Comparison of ENCODE assay signal across 21 mouse cellular contexts in the genomic region with DNA sequence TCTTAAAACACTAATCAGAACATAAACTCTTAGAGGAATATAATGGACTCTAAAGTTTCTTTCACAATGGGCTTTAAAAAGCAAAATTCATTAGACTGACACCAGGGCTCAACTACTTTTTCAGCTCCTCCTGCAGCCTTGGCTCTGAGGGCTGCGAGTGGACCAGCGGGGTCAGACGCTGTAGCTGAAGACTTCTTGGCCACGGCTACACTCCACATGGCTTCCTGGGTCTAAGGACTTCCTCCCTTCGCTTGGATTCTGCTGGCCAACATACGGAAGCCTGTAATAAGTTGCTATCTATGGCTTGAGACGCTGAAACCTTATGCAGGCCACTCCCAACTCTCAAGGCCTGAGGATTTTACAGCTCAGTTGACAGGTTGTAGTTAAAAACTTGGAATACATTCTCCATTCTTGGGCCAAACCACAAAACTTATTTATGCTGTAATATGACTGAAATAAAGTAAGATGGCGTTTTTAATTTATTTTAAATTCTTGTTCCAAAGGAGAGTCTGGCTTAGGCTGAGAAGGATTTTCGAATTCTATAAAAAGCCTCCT. TPM values are rescaled to one million over a fixed set of nuclear protein-coding genes. Genes with fewer than 3 reads are reported as not detected.
"Had no signal": no experiment of that assay in that cellular context is flagged by ENCODE, and none has a peak within 500 bp of the region (broad histone marks: within the 10 kb centered on the region; RNA-seq: fewer than 3 reads in every experiment).

No protein-coding gene starts in this region.

- H3K36me3 ChIP-seq: limb, embryonic 15.5 days; midbrain, embryonic 12.5 days; midbrain, embryonic 15.5 days; neural tube, embryonic 12.5 days; neural tube, embryonic 15.5 days had no signal

- ATAC-seq: inflammation-experienced regulatory T-cells, adult 6 months; liver, postnatal 0 days; lung, postnatal 0 days; midbrain, embryonic 15.5 days had no signal

- DNase-seq: kidney, adult 2 months; layer of hippocampus, adult 9-11 months; liver, postnatal 0 days; lung, embryonic 14.5 days; right cerebral cortex, adult 18-20 months; right cerebral cortex, postnatal 14 days; right cerebral cortex, postnatal 4 days; thymus, adult 18-20 months; thymus, postnatal 36 days had no signal

- H3K4me3 ChIP-seq: layer of hippocampus, adult 2 months; limb, embryonic 15.5 days; midbrain, embryonic 12.5 days; midbrain, embryonic 15.5 days; neural tube, embryonic 12.5 days; neural tube, embryonic 15.5 days had no signal

- H3K27me3 ChIP-seq: limb, embryonic 15.5 days; midbrain, embryonic 12.5 days; midbrain, embryonic 15.5 days; neural tube, embryonic 12.5 days; neural tube, embryonic 15.5 days had no signal

- H3K9ac ChIP-seq: limb, embryonic 15.5 days; liver, embryonic 14.5 days; liver, postnatal 0 days; lung, embryonic 14.5 days; midbrain, embryonic 12.5 days; midbrain, embryonic 15.5 days; neural tube, embryonic 12.5 days; neural tube, embryonic 15.5 days had no signal

- H3K9me3 ChIP-seq: limb, embryonic 15.5 days; midbrain, embryonic 12.5 days; midbrain, embryonic 15.5 days; neural tube, embryonic 12.5 days; neural tube, embryonic 15.5 days had no signal

- H3K4me2 ChIP-seq: limb, embryonic 15.5 days; liver, embryonic 11.5 days; lung, embryonic 14.5 days; midbrain, embryonic 12.5 days; midbrain, embryonic 15.5 days; neural tube, embryonic 12.5 days; neural tube, embryonic 15.5 days had no signal

- H3K27ac ChIP-seq: layer of hippocampus, adult 2 months; limb, embryonic 15.5 days; liver, embryonic 14.5 days; macrophage; midbrain, embryonic 12.5 days; midbrain, embryonic 15.5 days; neural tube, embryonic 12.5 days; neural tube, embryonic 15.5 days had no signal

RNA-seq across cellular contexts. Expression of gene Npy, which starts 41.6 kb away (rescaled TPM):
- polyA plus RNA-seq: inflammation-experienced regulatory T-cells, adult 6 months; liver, embryonic 11.5 days; lung, embryonic 14.5 days; lung, postnatal 0 days; testis, adult 2 months had no signal
